Mouse (Mus musculus): ENCODE measurements around the gene Cnih2.

The Cnih2 gene

GRCm38 (mm10) chr19:5098363-5099143 is at the start of gene Cnih2:
Gene Cnih2 (minus strand): TSS chr19:5098521.
- peak; percentile 55 to 68 for DNase-seq

GRCm38 (mm10) chr19:5139640-5140039 is 41.3 kb upstream of the Cnih2 start:
- DNase-seq = peak; percentile 62 to 81

- DNase-seq = no peak
These were observed 32.9 kb upstream of the Cnih2 start for GRCm38 (mm10) chr19:5131237-5131636.

- no peak for DNase-seq
These were observed 31.4 kb upstream of the Cnih2 start for GRCm38 (mm10) chr19:5129770-5130169.

GRCm38 (mm10) chr19:5124055-5124614 is 25.8 kb upstream of the Cnih2 start:
- DNase-seq = no peak

GRCm38 (mm10) chr19:5123241-5123640 is 24.9 kb upstream of the Cnih2 start:
- no peak for DNase-seq

GRCm38 (mm10) chr19:5122492-5122891 is 24.2 kb upstream of the Cnih2 start:
- DNase-seq = no peak

- no peak for DNase-seq
These were observed 20.0 kb upstream of the Cnih2 start, which contains the start of gene Klc2 for GRCm38 (mm10) chr19:5118384-5118698. Gene Klc2 (minus strand): TSS chr19:5118560.

GRCm38 (mm10) chr19:5117494-5118383 is 19.4 kb upstream of the Cnih2 start:
- peak; percentile 87 to 95 for DNase-seq

- peak in 1 of 2 experiments; percentile 29 for DNase-seq
These were observed 15.5 kb upstream of the Cnih2 start for GRCm38 (mm10) chr19:5113783-5114182.

GRCm38 (mm10) chr19:5109659-5110453 is 11.5 kb upstream of the Cnih2 start:
- peak; percentile 33 to 42 for DNase-seq

- peak; percentile 61 to 80 for DNase-seq
These were observed 10.4 kb upstream of the Cnih2 start for GRCm38 (mm10) chr19:5108702-5109101.

- DNase-seq = peak; percentile 62 to 81
These were observed 9.9 kb upstream of the Cnih2 start for GRCm38 (mm10) chr19:5108271-5108575.

- DNase-seq = peak in 1 of 2 experiments; percentile 36
These were observed 9.4 kb upstream of the Cnih2 start for GRCm38 (mm10) chr19:5107556-5108270.

- peak; percentile 98 to 99 for DNase-seq
These were observed 8.4 kb upstream of the Cnih2 start, which contains the start of gene Rab1b for GRCm38 (mm10) chr19:5106731-5107191. Gene Rab1b (minus strand): TSS chr19:5107072.

- DNase-seq = peak; percentile 67 to 77
These were observed 7.8 kb upstream of the Cnih2 start for GRCm38 (mm10) chr19:5106074-5106473.

GRCm38 (mm10) chr19:5097521-5098362 is 579 bp downstream of the Cnih2 start:
- peak in 1 of 2 experiments; percentile 32 for DNase-seq

GRCm38 (mm10) chr19:5095887-5096474 is 2.3 kb downstream of the Cnih2 start:
- peak in 1 of 2 experiments; percentile 38 for DNase-seq

- no peak for DNase-seq
These were observed 3.4 kb downstream of the Cnih2 start for GRCm38 (mm10) chr19:5094746-5095417.

GRCm38 (mm10) chr19:5094243-5094632 is 4.1 kb downstream of the Cnih2 start:
- peak; percentile 95 to 96 for DNase-seq

Measured in kidney, postnatal 25 days (tissue).